Mouse (Mus musculus): ENCODE data around the gene Ap5b1.

GRCm38 (mm10) chr19:5560457-5561041 is 7.3 kb upstream of the Ap5b1 start, which contains the start of gene Ovol1:
- TF ChIP-seq FLI1 (IDR thresholded peaks at IDR 0.05; ENCODE audit: low read length) = no peak
- no peak for TF ChIP-seq GATA1 (IDR thresholded peaks at IDR 0.05; ENCODE audit: borderline replicate concordance, low read length)
